Mouse (Mus musculus) heart, adult 2 months (tissue): Measurements from ENCODE around the gene Krtap11-1. TPM values are rescaled to one million over a fixed set of nuclear protein-coding genes. Genes with fewer than 3 reads are reported as not detected.
A peak's percentile ranks its signal among the peaks of the same experiment; 100 is the strongest.

Experiments
- DNase-seq, 2 experiments: peaks; one replicate each; pipeline ENCODE4 v3.0.0; 2021
- H3K27ac ChIP-seq: fragments of 200-600 bp; 2 replicates; pipeline ENCODE4 v1.8.1; 2022
- H3K27me3 ChIP-seq: fragments of 200-500 bp; 2 replicates; pipeline ENCODE4 v1.6.1; 2012; ENCODE audit warnings: mild to moderate bottlenecking, low read length, inconsistent platforms, mixed read lengths; ENCODE audit not compliant: control insufficient read depth, insufficient read depth
- H3K36me3 ChIP-seq: fragments of 200-500 bp; 2 replicates; pipeline ENCODE4 v1.6.1; 2012; ENCODE audit warnings: low read length, inconsistent platforms; ENCODE audit not compliant: control insufficient read depth, insufficient read depth
- H3K4me1 ChIP-seq: fragments of 200-500 bp; 2 replicates; pipeline ENCODE4 v1.6.1; 2011; ENCODE audit warnings: low read length; ENCODE audit not compliant: control insufficient read depth, insufficient read depth
- H3K4me3 ChIP-seq: fragments of 200-600 bp; 2 replicates; pipeline ENCODE4 v1.8.1; 2022
- H3K79me2 ChIP-seq: fragments of 200-500 bp; replicated peaks from 2 replicates; pipeline ENCODE4 v1.6.1; 2012; ENCODE audit warnings: mild to moderate bottlenecking, inconsistent platforms, low read length, moderate library complexity, mixed read lengths; ENCODE audit not compliant: control insufficient read depth, insufficient read depth
- H3K9ac ChIP-seq: fragments of 200-500 bp; 2 replicates; pipeline ENCODE4 v1.6.1; 2012; ENCODE audit warnings: low read depth, mild to moderate bottlenecking, control low read depth, inconsistent platforms, low read length, mixed read lengths
- CTCF ChIP-seq: fragments of 200-600 bp; IDR thresholded peaks from 2 replicates; pipeline ENCODE4 v1.8.1; 2022; ENCODE audit warnings: antibody characterized with exemption, mild to moderate bottlenecking, moderate library complexity
- EP300 ChIP-seq: fragments of 200-500 bp; IDR thresholded peaks from 2 replicates; pipeline ENCODE4 v1.6.1; 2011; ENCODE audit warnings: low read depth, low read length, control low read depth; ENCODE audit not compliant: insufficient read depth
- POLR2A ChIP-seq: fragments of 200-500 bp; IDR thresholded peaks from 2 replicates; pipeline ENCODE4 v1.6.1; 2011; ENCODE audit warnings: mild to moderate bottlenecking, low read depth, low read length, control low read depth; ENCODE audit not compliant: insufficient read depth
- WGBS: fragments of 180-500 bp; shearing (Covaris S2); methylation state at CpG from one replicate; pipeline ENCODE4 v1.1.7; 2018; 5-methylcytosine and 5-hydroxymethylcytosine counted together
- intact Hi-C: fragments of 180-260 bp; cut with DNase I; formaldehyde crosslinking; loops from one replicate; pipeline ENCODE4 v1.15.1; 2025
- long read RNA-seq: library from polyadenylated mRNA; stranded (forward); transcript quantifications from one replicate; pipeline ENCODE4 v2.0.0, GENCODE M21; 2021
- polyA plus RNA-seq: library from polyadenylated mRNA; depleted of rRNA; stranded (reverse); fragments of >200 nt; gene quantifications from 2 replicates; pipeline ENCODE4 v1.2.3, GENCODE M21; 2012; rRNA removed
- total RNA-seq, 2 experiments: library from RNA; stranded (reverse); gene quantifications; 2 replicates each; pipeline ENCODE4 v1.2.3; 2021

Gene Krtap11-1
- total RNA-seq, result not detected
- polyA plus RNA-seq, result not detected in 2 replicates
- long read RNA-seq, result 0 reads

DNA sequence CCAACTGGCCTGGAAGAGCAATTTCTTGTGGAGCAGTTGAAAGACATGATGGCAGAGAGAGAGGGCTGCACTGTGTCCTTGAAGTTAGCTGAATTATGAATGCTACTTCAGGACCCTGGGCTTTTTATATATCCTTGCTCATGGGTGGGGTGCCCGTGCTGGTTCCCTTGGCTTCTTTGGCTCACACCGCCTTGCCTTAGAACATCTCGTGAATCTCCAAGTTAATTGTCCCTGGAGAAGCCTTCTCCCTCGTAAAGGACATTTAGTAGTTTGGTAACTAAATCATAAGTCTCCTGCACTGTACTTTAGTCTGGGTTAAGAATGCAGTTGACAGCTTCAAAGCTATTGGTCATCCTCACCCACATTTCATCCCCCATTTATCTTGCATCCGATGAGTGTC lies at the start of gene Krtap11-1:
Gene Krtap11-1 (minus strand): TSS at position 101 of the 400 bp plus-strand sequence.
- no peak for TF ChIP-seq EP300
- no peak for TF ChIP-seq CTCF
- TF ChIP-seq POLR2A, result no peak
- no peaks in the 10 kb centered on the region for H3K4me1 ChIP-seq
- H3K4me3 ChIP-seq, result no peak within 1 kb of the TSS
- H3K79me2 ChIP-seq, result no peaks in the 10 kb centered on the region
- intact Hi-C loops, result no loop called here
- H3K36me3 ChIP-seq, result no peaks in the 10 kb centered on the region
- H3K9ac ChIP-seq, result no peak within 1 kb of the TSS
- WGBS, result 88% methylated on average over 5 of the region's 5 CpGs
- H3K27ac ChIP-seq, result no peak within 1 kb of the TSS
- H3K27me3 ChIP-seq, result no peaks in the 10 kb centered on the region
- DNase-seq, result no peak

- Histone ChIP-seq H3K4me1 (no peaks in the 10 kb centered on the region; the same call in 1 of the 2 replicates), H3K27me3 (no peaks in the 10 kb centered on the region), H3K27ac (no peak overlapping the region), H3K36me3 (no peaks in the 10 kb centered on the region; the same call in 1 of the 2 replicates), H3K4me3 (no peak overlapping the region), H3K9ac (no peak overlapping the region), H3K79me2 (no peaks in the 10 kb centered on the region)
- intact Hi-C loops, result loop anchor here (10.0 kb wide), 1 partner anchor 147 kb away; no protein-coding TSS in a partner anchor
- 79% methylated on average over 7 of the region's 7 CpGs for WGBS
- DNase-seq, result no peak
- TF ChIP-seq CTCF, result no peak
- TF ChIP-seq EP300, result no peak
- TF ChIP-seq POLR2A, result no peak
Measured at GRCm38 (mm10) chr16:89618190-89618589, 47.2 kb upstream of the Krtap11-1 start.

DNA sequence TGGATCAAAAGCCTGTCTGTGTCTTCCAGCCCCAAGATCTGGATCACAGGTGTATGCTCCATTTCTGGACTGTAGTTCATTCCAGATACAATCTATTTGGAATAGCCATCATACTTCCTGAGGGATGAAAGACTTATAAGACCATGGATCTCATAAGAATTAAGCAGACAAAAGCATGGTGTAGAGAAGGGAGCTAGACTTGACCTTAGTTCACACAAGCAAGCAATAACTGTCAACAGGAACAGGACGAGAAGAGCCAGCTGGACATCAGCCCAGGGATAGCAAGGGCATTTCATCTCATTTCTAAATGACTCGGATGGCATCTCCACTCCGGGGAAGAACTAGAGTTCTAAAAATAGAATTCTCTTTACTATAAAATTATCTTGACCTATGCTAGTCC lies 46.3 kb upstream of the Krtap11-1 start:
- WGBS, result 18% methylated on average over 3 of the region's 3 CpGs
- intact Hi-C loops, result loop anchor here (10.0 kb wide), 1 partner anchor 148 kb away; no protein-coding TSS in a partner anchor

DNA sequence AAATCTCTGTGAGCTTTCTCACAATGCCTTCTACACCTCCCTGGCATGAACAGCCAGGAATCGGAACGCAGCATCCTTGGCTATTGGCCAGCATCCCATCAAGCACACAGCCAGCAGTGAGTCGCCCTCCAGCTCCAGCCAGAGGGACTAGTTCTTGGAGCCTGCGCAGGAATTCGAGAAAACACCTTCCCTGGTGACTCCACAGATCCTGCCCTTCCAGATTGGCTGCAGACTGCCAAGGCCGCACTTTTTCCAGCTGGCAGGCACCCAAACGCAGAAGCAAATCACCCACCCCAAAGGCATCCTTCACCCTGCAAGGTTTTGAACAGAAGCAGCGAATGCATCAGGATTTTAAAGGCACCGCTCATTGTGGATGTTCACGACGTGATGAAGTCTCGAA lies 42.7 kb upstream of the Krtap11-1 start:
- Histone ChIP-seq H3K79me2 (no peaks in the 10 kb centered on the region), H3K4me3 (no peak overlapping the region), H3K4me1 (peaks cover 2% of the 10 kb centered on the region), H3K27me3 (no peaks in the 10 kb centered on the region), H3K36me3 (no peaks in the 10 kb centered on the region; the same call in 1 of the 2 replicates), H3K27ac (no peak overlapping the region), H3K9ac (no peak overlapping the region)
- intact Hi-C loops, result loop anchor here (10.0 kb wide), 1 partner anchor 151 kb away; no protein-coding TSS in a partner anchor
- TF ChIP-seq POLR2A (no peak), CTCF (no peak), EP300 (no peak)
- DNase-seq, result peak in 1 of 2 experiments; percentile 26
- 49% methylated on average over 12 of the region's 12 CpGs for WGBS

More for the DNA sequence above, 46.3 kb upstream of the Krtap11-1 start:
- Histone ChIP-seq H3K36me3 (no peaks in the 10 kb centered on the region; the same call in 1 of the 2 replicates), H3K4me3 (no peak overlapping the region), H3K27me3 (no peaks in the 10 kb centered on the region), H3K79me2 (no peaks in the 10 kb centered on the region), H3K27ac (peak overlapping the region; percentile 64), H3K4me1 (no peaks in the 10 kb centered on the region; the same call in 1 of the 2 replicates), H3K9ac (no peak overlapping the region)
- DNase-seq, result peak in 1 of 2 experiments; percentile 71
- TF ChIP-seq POLR2A (no peak), EP300 (no peak), CTCF (no peak)

DNA sequence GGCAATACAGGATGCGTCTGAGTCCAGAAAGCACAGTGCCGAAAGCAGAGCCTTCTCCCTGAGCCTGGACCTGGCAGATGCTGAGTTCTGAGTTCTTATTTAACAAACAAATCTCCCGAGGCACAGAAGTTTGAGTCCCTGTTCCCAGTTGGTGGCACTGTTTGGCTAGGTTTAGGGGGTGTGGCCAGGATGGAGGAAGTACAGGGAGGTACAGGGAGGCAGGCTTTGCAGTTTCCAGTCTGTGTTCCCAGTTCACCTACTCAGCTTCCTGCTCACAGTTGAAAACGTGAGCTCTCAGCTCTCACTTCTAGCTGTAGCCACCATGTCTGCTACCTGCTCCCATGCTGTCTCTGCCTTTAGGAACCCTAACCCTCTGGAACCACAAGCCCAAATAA lies 37.8 kb upstream of the Krtap11-1 start:
- Histone ChIP-seq H3K79me2 (no peaks in the 10 kb centered on the region), H3K9ac (no peak overlapping the region), H3K4me1 (peaks cover 2% of the 10 kb centered on the region), H3K27ac (peak overlapping the region; percentile 70), H3K36me3 (no peaks in the 10 kb centered on the region), H3K4me3 (no peak overlapping the region), H3K27me3 (no peaks in the 10 kb centered on the region)
- DNase-seq, result peak in 1 of 2 experiments; percentile 7
- 54% methylated on average over 4 of the region's 4 CpGs for WGBS
- TF ChIP-seq EP300 (no peak), POLR2A (no peak), CTCF (no peak)
- intact Hi-C loops, result no loop called here

DNA sequence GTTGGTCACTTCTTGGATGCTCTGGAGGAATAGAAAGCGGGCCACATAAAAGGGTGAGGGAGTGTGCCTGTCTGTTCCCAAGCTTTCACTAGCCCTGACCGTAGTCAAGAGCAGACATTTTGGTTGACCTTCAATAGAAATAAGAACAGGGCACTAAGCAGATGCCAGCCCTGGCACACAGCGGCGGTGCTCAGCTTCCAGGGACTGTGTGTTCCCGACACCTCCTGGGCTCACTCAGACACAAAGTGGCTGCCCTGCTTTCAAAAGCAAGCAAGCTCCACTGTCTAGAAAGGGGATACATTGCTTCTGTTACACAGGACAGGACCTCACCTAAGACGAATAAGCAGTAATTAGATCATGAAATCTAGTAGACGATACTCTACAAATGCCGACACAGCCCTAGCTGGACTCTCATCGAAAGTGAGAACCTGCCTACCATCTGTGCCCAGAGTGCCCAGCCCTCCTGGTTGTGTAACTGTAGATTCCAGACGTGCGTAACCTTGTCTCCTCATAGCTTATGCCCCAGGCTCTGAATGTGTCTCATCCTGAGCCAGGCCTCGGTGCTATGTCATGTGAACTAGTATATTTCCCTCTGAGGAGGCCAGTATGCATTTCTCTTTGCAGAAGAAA lies 37.3 kb upstream of the Krtap11-1 start:
- peak; percentile 28 to 67 for DNase-seq
- Histone ChIP-seq H3K4me1 (peaks cover 2% of the 10 kb centered on the region), H3K27me3 (no peaks in the 10 kb centered on the region), H3K36me3 (no peaks in the 10 kb centered on the region), H3K27ac (peak overlapping the region; percentile 70), H3K79me2 (no peaks in the 10 kb centered on the region), H3K4me3 (no peak overlapping the region), H3K9ac (no peak overlapping the region)
- TF ChIP-seq EP300, result no peak
- no peak for TF ChIP-seq CTCF
- TF ChIP-seq POLR2A, result no peak
- 71% methylated on average over 12 of the region's 12 CpGs for WGBS
- intact Hi-C loops, result no loop called here
